Mouse (Mus musculus): ENCODE results near the gene Gria1. TPM values are rescaled to one million over a fixed set of nuclear protein-coding genes. Genes with fewer than 3 reads are reported as not detected.

The Gria1 gene
- not detected in 4 replicates for total RNA-seq (2023)

GRCm38 (mm10) chr11:57011024-57011690 lies at the start of gene Gria1:
Gria1 (plus strand) TSS chr11:57011387.

